Mouse (Mus musculus): Measurements from ENCODE around the gene Olfr813. TPM values are rescaled to one million over a fixed set of nuclear protein-coding genes. Genes with fewer than 3 reads are reported as not detected.

Olfr813 gene
- not detected for polyA plus RNA-seq (2014; fragmentation: Illumina TruSeq; extraction: RNeasy Lipid Tissue Mini Kit (QIAGEN cat#74804); ENCODE audit: low read depth, low replicate concordance)

GRCm38 (mm10) chr10:129855067-129855466, at the start of gene Olfr813:
Olfr813 (plus strand) TSS chr10:129855367.

GRCm38 (mm10) chr10:129845994-129846393, 9.2 kb upstream of the Olfr813 start, which contains the start of gene Olfr812:
Olfr812 (minus strand) TSS chr10:129846094.

GRCm38 (mm10) chr10:129879751-129880150, 24.6 kb downstream of the Olfr813 start, which contains the start of gene Olfr814:
Olfr814 (minus strand) TSS chr10:129879851.

GRCm38 (mm10) chr10:129905767-129906166, 50.6 kb downstream of the Olfr813 start, which contains the start of gene Olfr815:
Olfr815 (minus strand) TSS chr10:129905867.

Other genes with a start within 250 kb of the Olfr813 start
- gene Olfr796, start 242.8 kb upstream of the Olfr813 start, polyA plus RNA-seq (2014; fragmentation: Illumina TruSeq; extraction: RNeasy Lipid Tissue Mini Kit (QIAGEN cat#74804); ENCODE audit: low read depth, low replicate concordance), result not detected
- not detected for gene Olfr798, start 227.4 kb upstream of the Olfr813 start, polyA plus RNA-seq (2014; fragmentation: Illumina TruSeq; extraction: RNeasy Lipid Tissue Mini Kit (QIAGEN cat#74804); ENCODE audit: low read depth, low replicate concordance)
- not detected for gene Olfr799, start 217.9 kb upstream of the Olfr813 start, polyA plus RNA-seq (2014; fragmentation: Illumina TruSeq; extraction: RNeasy Lipid Tissue Mini Kit (QIAGEN cat#74804); ENCODE audit: low read depth, low replicate concordance)
- not detected for gene Olfr800, start 197.7 kb upstream of the Olfr813 start, polyA plus RNA-seq (2014; fragmentation: Illumina TruSeq; extraction: RNeasy Lipid Tissue Mini Kit (QIAGEN cat#74804); ENCODE audit: low read depth, low replicate concordance)
- not detected for gene Olfr801, start 181.5 kb upstream of the Olfr813 start, polyA plus RNA-seq (2014; fragmentation: Illumina TruSeq; extraction: RNeasy Lipid Tissue Mini Kit (QIAGEN cat#74804); ENCODE audit: low read depth, low replicate concordance)
- not detected for gene Olfr802, start 167.2 kb upstream of the Olfr813 start, polyA plus RNA-seq (2014; fragmentation: Illumina TruSeq; extraction: RNeasy Lipid Tissue Mini Kit (QIAGEN cat#74804); ENCODE audit: low read depth, low replicate concordance)
- gene Olfr803, start 161.1 kb upstream of the Olfr813 start, polyA plus RNA-seq (2014; fragmentation: Illumina TruSeq; extraction: RNeasy Lipid Tissue Mini Kit (QIAGEN cat#74804); ENCODE audit: low read depth, low replicate concordance), result not detected
- gene Olfr804, start 152.2 kb upstream of the Olfr813 start, polyA plus RNA-seq (2014; fragmentation: Illumina TruSeq; extraction: RNeasy Lipid Tissue Mini Kit (QIAGEN cat#74804); ENCODE audit: low read depth, low replicate concordance), result not detected
- not detected for gene Olfr805, start 126.0 kb upstream of the Olfr813 start, polyA plus RNA-seq (2014; fragmentation: Illumina TruSeq; extraction: RNeasy Lipid Tissue Mini Kit (QIAGEN cat#74804); ENCODE audit: low read depth, low replicate concordance)
- gene Olfr806, start 113.4 kb upstream of the Olfr813 start, polyA plus RNA-seq (2014; fragmentation: Illumina TruSeq; extraction: RNeasy Lipid Tissue Mini Kit (QIAGEN cat#74804); ENCODE audit: low read depth, low replicate concordance), result not detected
- gene Olfr807, start 97.6 kb upstream of the Olfr813 start, polyA plus RNA-seq (2014; fragmentation: Illumina TruSeq; extraction: RNeasy Lipid Tissue Mini Kit (QIAGEN cat#74804); ENCODE audit: low read depth, low replicate concordance), result not detected
- gene Olfr808, start 89.9 kb upstream of the Olfr813 start, polyA plus RNA-seq (2014; fragmentation: Illumina TruSeq; extraction: RNeasy Lipid Tissue Mini Kit (QIAGEN cat#74804); ENCODE audit: low read depth, low replicate concordance), result not detected
- gene Olfr809, start 80.7 kb upstream of the Olfr813 start, polyA plus RNA-seq (2014; fragmentation: Illumina TruSeq; extraction: RNeasy Lipid Tissue Mini Kit (QIAGEN cat#74804); ENCODE audit: low read depth, low replicate concordance), result not detected
- not detected for gene Olfr810, start 60.5 kb upstream of the Olfr813 start, polyA plus RNA-seq (2014; fragmentation: Illumina TruSeq; extraction: RNeasy Lipid Tissue Mini Kit (QIAGEN cat#74804); ENCODE audit: low read depth, low replicate concordance)
- not detected for gene Olfr811, start 51.0 kb upstream of the Olfr813 start, polyA plus RNA-seq (2014; fragmentation: Illumina TruSeq; extraction: RNeasy Lipid Tissue Mini Kit (QIAGEN cat#74804); ENCODE audit: low read depth, low replicate concordance)
- gene Olfr812, start 9.3 kb upstream of the Olfr813 start, polyA plus RNA-seq (2014; fragmentation: Illumina TruSeq; extraction: RNeasy Lipid Tissue Mini Kit (QIAGEN cat#74804); ENCODE audit: low read depth, low replicate concordance), result not detected
- gene Olfr814, start 24.5 kb downstream of the Olfr813 start, polyA plus RNA-seq (2014; fragmentation: Illumina TruSeq; extraction: RNeasy Lipid Tissue Mini Kit (QIAGEN cat#74804); ENCODE audit: low read depth, low replicate concordance), result not detected
- not detected for gene Olfr815, start 50.5 kb downstream of the Olfr813 start, polyA plus RNA-seq (2014; fragmentation: Illumina TruSeq; extraction: RNeasy Lipid Tissue Mini Kit (QIAGEN cat#74804); ENCODE audit: low read depth, low replicate concordance)
- not detected for gene Olfr816, start 60.2 kb downstream of the Olfr813 start, polyA plus RNA-seq (2014; fragmentation: Illumina TruSeq; extraction: RNeasy Lipid Tissue Mini Kit (QIAGEN cat#74804); ENCODE audit: low read depth, low replicate concordance)
- not detected for gene Olfr818, start 93.7 kb downstream of the Olfr813 start, polyA plus RNA-seq (2014; fragmentation: Illumina TruSeq; extraction: RNeasy Lipid Tissue Mini Kit (QIAGEN cat#74804); ENCODE audit: low read depth, low replicate concordance)
- gene Olfr819, start 111.9 kb downstream of the Olfr813 start, polyA plus RNA-seq (2014; fragmentation: Illumina TruSeq; extraction: RNeasy Lipid Tissue Mini Kit (QIAGEN cat#74804); ENCODE audit: low read depth, low replicate concordance), result not detected
- gene Olfr247, start 120.8 kb downstream of the Olfr813 start, polyA plus RNA-seq (2014; fragmentation: Illumina TruSeq; extraction: RNeasy Lipid Tissue Mini Kit (QIAGEN cat#74804); ENCODE audit: low read depth, low replicate concordance), result not detected
- gene Gm10310, start 129.7 kb downstream of the Olfr813 start, polyA plus RNA-seq (2014; fragmentation: Illumina TruSeq; extraction: RNeasy Lipid Tissue Mini Kit (QIAGEN cat#74804); ENCODE audit: low read depth, low replicate concordance), result not detected
- not detected for gene Olfr820, start 157.3 kb downstream of the Olfr813 start, polyA plus RNA-seq (2014; fragmentation: Illumina TruSeq; extraction: RNeasy Lipid Tissue Mini Kit (QIAGEN cat#74804); ENCODE audit: low read depth, low replicate concordance)
- not detected for gene Olfr821, start 175.0 kb downstream of the Olfr813 start, polyA plus RNA-seq (2014; fragmentation: Illumina TruSeq; extraction: RNeasy Lipid Tissue Mini Kit (QIAGEN cat#74804); ENCODE audit: low read depth, low replicate concordance)
- gene Olfr822, start 215.8 kb downstream of the Olfr813 start, polyA plus RNA-seq (2014; fragmentation: Illumina TruSeq; extraction: RNeasy Lipid Tissue Mini Kit (QIAGEN cat#74804); ENCODE audit: low read depth, low replicate concordance), result not detected